Mouse (Mus musculus): ENCODE measurements around the gene Cog4. TPM values are rescaled to one million over a fixed set of nuclear protein-coding genes. Genes with fewer than 3 reads are reported as not detected.

Cog4 gene
- 31.6 to 42.9 TPM (median 40.7 TPM) in 3 replicates for total RNA-seq (2017)

- ATAC-seq (replicated peaks; ENCODE audit: insufficient number of reproducible peaks, low FRiP score, low TSS enrichment, poor library complexity, severe bottlenecking) = peak; percentile 84
These were observed at the start of gene Cog4, which contains the start of gene Sf3b3 for GRCm38 (mm10) chr8:110846405-110847170. Gene Cog4, plus strand, starts transcription at chr8:110846600. Gene Sf3b3, minus strand, starts transcription at chr8:110846787.

DNA sequence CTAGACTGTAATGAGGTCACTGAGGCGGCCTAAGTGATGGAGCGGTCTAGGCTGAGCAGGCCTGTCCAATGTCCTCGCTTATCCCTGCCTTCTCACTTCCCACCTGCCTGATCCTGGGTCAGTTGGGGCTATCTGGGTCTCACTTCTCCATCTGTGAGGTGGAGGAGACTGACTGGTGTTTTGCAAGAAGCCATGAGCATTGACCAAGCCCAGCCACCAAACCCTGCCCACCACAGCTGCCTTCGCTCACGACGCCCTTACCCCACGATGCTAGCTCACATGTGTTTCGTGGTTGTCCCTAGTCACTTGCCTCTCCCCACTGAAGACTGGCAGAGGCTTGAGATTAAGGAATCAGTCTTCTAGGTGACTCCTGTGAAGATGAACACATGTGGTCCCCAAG, 49.3 kb upstream of the Cog4 start:
- no peak for ATAC-seq (replicated peaks; ENCODE audit: insufficient number of reproducible peaks, low FRiP score, low TSS enrichment, poor library complexity, severe bottlenecking)

DNA sequence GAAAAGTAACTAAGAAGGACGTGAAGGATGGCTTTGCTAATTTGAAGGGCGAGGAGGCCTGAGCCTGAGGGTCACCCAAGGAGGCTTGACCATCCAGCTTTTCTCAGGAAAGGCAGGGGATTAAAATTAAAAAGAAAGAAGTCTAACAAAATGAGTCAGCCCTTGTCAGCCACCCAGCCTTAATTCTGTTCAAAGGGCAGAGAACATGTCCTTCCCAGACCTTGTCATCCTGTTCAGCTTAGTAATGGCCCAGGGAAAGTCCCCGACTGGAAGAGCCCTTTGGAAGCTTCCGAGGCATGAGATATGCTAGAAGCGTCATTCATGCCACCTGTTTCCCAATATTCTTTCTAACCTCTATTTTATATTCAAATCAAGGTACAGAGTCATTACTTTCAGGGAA, 43.4 kb upstream of the Cog4 start:
- ATAC-seq (replicated peaks; ENCODE audit: insufficient number of reproducible peaks, low FRiP score, low TSS enrichment, poor library complexity, severe bottlenecking) = no peak

DNA sequence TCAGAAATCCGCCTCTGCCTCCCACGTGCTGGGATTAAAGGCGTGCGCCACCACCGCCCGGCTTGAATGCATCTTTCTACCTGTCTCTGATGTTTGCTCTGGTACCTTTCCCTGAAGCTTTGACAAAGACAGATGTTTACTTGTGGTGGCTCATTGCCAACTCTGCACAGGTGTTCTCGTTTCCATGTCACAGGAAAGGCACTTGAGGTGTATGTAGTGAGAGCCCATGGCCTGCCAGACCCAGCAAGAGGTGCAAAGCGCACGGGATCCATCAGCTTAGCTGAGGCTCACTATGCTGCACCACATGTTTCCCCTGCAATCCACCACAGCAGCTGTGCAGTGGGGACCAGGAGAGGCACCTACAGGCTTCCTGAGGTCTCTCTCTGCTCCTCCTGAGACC, 42.5 kb upstream of the Cog4 start:
- ATAC-seq (replicated peaks; ENCODE audit: insufficient number of reproducible peaks, low FRiP score, low TSS enrichment, poor library complexity, severe bottlenecking) = no peak

GRCm38 (mm10) chr8:110804825-110805514, 41.4 kb upstream of the Cog4 start:
- no peak for ATAC-seq (replicated peaks; ENCODE audit: insufficient number of reproducible peaks, low FRiP score, low TSS enrichment, poor library complexity, severe bottlenecking)

DNA sequence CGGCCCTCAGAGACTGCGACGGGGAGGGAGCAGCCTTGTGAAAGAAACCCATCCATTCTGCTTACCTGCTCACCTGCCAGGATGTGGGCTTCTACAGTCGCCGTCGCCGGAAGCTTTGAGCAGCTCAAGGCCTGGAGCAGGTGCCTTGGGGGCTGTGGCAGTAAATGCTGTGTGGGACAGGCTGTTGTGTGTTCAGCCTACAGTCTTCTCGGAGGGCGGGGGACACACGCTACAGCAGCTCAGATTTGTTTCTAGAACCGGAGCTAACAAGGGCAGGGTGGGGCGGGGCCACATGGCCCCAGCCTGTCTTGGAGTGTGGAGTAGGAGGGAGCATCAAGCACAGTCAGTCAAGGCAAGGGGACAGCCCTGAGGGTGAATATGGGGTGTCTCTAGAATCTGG, 40.7 kb upstream of the Cog4 start, which contains the start of gene Il34:
Gene Il34 (minus strand): TSS at position 256 of the 400 bp plus-strand sequence.
- ATAC-seq (replicated peaks; ENCODE audit: insufficient number of reproducible peaks, low FRiP score, low TSS enrichment, poor library complexity, severe bottlenecking) = no peak

DNA sequence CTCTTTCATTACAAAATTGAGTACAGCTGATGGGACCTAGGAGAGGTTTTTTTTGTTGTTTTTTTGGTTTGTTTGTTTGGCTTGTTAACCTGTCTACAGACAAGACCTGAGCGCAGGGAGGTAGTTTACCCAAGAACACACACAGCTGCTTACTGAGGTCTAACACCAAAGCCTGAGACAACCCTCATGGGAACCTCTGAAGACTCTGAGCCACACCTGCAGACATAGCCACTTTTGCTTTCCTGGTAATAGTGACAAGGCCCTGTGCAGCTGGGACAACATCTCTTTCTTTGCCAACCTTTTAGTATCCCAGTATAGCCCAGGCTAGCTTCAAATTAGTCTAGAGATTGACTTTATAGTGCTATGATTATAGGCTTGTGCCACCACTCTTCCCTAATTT, 40.3 kb upstream of the Cog4 start:
- no peak for ATAC-seq (replicated peaks; ENCODE audit: insufficient number of reproducible peaks, low FRiP score, low TSS enrichment, poor library complexity, severe bottlenecking)

- ATAC-seq (replicated peaks; ENCODE audit: insufficient number of reproducible peaks, low FRiP score, low TSS enrichment, poor library complexity, severe bottlenecking) = no peak
These were observed 37.6 kb upstream of the Cog4 start for GRCm38 (mm10) chr8:110808495-110809472.

GRCm38 (mm10) chr8:110809831-110810230, 36.6 kb upstream of the Cog4 start:
- ATAC-seq (replicated peaks; ENCODE audit: insufficient number of reproducible peaks, low FRiP score, low TSS enrichment, poor library complexity, severe bottlenecking) = no peak

DNA sequence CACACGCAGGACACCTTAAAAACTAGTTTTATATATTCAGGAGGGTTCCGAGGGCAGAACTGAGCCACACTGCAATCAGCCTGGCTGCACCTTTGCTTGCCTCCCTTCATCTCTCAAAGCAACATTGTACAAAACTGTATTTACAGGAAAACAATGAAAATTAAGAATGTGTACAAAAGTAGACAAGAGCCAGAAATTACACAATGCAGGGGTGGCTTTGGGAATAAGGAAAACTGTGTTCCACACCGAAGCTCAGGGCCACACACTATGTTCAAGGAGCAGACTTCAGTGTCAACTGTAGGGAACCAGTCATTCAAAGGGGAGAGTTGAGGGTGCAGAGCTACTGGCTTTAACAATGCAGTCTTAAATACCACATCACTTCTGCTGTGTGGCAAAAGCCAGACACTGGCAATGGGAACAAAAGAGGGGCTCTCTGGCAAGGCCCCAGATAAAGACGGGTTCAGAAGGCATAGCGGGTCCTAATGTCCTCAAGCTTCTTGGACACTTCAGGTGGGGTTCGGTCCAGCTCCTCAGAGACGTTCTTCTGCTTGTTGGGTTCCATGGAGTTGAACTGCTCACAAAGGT, 35.8 kb upstream of the Cog4 start:
- ATAC-seq (replicated peaks; ENCODE audit: insufficient number of reproducible peaks, low FRiP score, low TSS enrichment, poor library complexity, severe bottlenecking) = no peak

DNA sequence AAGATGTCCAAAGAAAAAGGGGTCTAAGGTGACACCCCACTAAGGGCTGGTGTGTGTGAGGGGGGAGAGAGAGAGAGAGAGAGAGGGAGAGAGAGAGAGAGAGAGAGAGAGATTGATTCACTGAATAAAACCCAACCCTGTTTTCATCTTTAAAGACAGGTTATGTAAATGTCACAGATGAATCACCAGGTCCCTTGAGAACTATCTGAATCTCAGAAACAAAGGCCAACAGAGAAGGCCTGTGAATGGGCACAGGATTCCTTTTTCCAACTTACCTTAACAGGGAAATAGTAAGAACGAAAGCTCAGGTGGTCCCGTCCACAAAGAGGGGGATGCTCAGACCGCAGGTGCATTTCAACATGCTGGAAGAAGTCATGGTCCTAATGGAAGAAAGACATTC, 35.3 kb upstream of the Cog4 start:
- ATAC-seq (replicated peaks; ENCODE audit: insufficient number of reproducible peaks, low FRiP score, low TSS enrichment, poor library complexity, severe bottlenecking) = no peak

DNA sequence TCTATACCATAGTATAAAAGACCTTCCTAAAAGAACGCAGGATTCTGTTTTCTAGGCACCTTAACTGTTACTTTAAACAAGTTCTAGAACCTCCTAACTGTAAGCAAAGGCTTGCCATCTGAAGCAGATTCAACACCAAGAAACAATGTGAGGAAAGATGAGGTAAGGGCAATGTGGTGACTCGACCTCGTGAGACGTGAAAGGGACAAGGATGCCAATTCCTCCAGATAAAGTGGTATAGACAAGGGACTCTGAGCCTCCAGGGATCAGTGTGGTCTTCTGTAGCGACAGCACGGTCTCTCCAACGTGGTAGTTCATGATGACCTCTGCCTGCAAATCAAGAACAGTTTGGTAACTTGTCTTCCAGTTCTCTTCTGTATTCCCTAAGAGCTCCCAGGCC, 34.6 kb upstream of the Cog4 start:
- ATAC-seq (replicated peaks; ENCODE audit: insufficient number of reproducible peaks, low FRiP score, low TSS enrichment, poor library complexity, severe bottlenecking) = no peak

GRCm38 (mm10) chr8:110812349-110813080, 33.9 kb upstream of the Cog4 start:
- no peak for ATAC-seq (replicated peaks; ENCODE audit: insufficient number of reproducible peaks, low FRiP score, low TSS enrichment, poor library complexity, severe bottlenecking)

DNA sequence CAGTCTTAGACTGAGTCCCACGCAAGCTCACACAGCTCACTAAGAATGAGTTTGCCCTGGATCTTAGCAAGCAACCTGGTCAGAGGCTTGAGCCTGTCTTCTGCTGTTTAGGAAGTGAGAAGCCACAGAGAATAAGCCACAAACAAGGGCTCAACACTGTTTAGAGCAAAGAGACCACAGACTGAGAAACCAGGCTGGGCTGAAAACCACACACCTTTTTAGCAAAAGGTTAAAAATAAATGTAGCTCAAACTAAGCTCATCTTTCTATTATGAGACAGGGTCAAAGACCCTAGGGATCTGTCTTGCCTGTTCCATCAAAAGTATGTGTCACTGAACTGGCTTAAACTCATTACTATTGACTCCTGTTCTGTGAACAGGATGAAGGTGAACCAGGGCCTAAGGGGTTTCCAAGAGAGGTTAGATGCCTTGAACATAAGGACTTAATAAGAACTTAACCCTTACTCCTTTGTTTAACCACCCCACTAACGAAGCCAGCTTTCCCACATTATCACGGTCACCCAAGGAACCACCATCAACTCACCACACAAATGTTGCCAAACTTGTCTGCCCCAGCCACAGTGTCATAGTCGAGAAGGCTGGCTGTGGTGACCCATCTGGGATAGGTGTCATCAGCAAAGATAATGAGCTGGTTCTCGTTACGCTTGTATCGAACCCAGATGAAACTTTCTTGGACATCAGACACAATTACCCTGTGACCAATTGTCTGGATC, 33.2 kb upstream of the Cog4 start:
- ATAC-seq (replicated peaks; ENCODE audit: insufficient number of reproducible peaks, low FRiP score, low TSS enrichment, poor library complexity, severe bottlenecking) = no peak

GRCm38 (mm10) chr8:110815308-110815707, 31.1 kb upstream of the Cog4 start:
- ATAC-seq (replicated peaks; ENCODE audit: insufficient number of reproducible peaks, low FRiP score, low TSS enrichment, poor library complexity, severe bottlenecking) = no peak

- ATAC-seq (replicated peaks; ENCODE audit: insufficient number of reproducible peaks, low FRiP score, low TSS enrichment, poor library complexity, severe bottlenecking) = no peak
These were observed 29.4 kb upstream of the Cog4 start for GRCm38 (mm10) chr8:110816990-110817389.

- ATAC-seq (replicated peaks; ENCODE audit: insufficient number of reproducible peaks, low FRiP score, low TSS enrichment, poor library complexity, severe bottlenecking) = no peak
These were observed 27.8 kb upstream of the Cog4 start for GRCm38 (mm10) chr8:110818593-110818992.
